20 mouse cellular contexts compared by ENCODE assay signal in genomic region chr14:114836723-114837349, GRCm38 (mm10).
"Had no signal": no experiment of that assay in that cellular context is flagged by ENCODE, and none has a peak within 500 bp of the region (broad histone marks: within the 10 kb centered on the region; RNA-seq: fewer than 3 reads in every experiment).

No protein-coding gene starts in this region.

- H3K4me1 ChIP-seq: liver, embryonic 12.5 days; liver, embryonic 15.5 days had no signal

- H3K9me3 ChIP-seq: limb, embryonic 10.5 days; limb, embryonic 13.5 days; liver, embryonic 12.5 days; liver, embryonic 15.5 days; lung, embryonic 15.5 days; midbrain, embryonic 10.5 days; midbrain, embryonic 13.5 days; neural tube, embryonic 13.5 days had no signal

- H3K36me3 ChIP-seq: limb, embryonic 10.5 days; limb, embryonic 13.5 days; liver, embryonic 12.5 days; liver, embryonic 15.5 days; lung, embryonic 15.5 days; midbrain, embryonic 10.5 days; midbrain, embryonic 13.5 days; neural tube, embryonic 13.5 days had no signal

- DNase-seq: layer of hippocampus, postnatal 36 days; liver; lung, adult 18-20 months; lung, postnatal 10 days; lung, postnatal 36 days; retina, postnatal 1 day; right cerebral cortex, postnatal 25 days; spleen, adult 18-20 months; thymus, postnatal 25 days had no signal

- H3K4me2 ChIP-seq: limb, embryonic 13.5 days; liver, embryonic 12.5 days; liver, embryonic 15.5 days; lung, embryonic 15.5 days had no signal

- H3K27ac ChIP-seq: left cerebral cortex, adult 2 months; limb, embryonic 10.5 days; limb, embryonic 13.5 days; liver, embryonic 12.5 days; liver, embryonic 15.5 days; lung, embryonic 15.5 days; midbrain, embryonic 10.5 days; midbrain, embryonic 13.5 days; neural tube, embryonic 13.5 days had no signal

- ATAC-seq: liver, embryonic 12.5 days had no signal

- H3K9ac ChIP-seq: limb, embryonic 13.5 days; liver, embryonic 12.5 days; liver, embryonic 15.5 days; lung, embryonic 15.5 days; midbrain, embryonic 13.5 days; neural tube, embryonic 13.5 days had no signal

- H3K4me3 ChIP-seq: left cerebral cortex, adult 2 months; limb, embryonic 10.5 days; limb, embryonic 13.5 days; liver, embryonic 12.5 days; liver, embryonic 15.5 days; lung, embryonic 15.5 days; megakaryocyte, embryonic 14.5 days; midbrain, embryonic 10.5 days; midbrain, embryonic 13.5 days; myocyte; neural tube, embryonic 13.5 days had no signal

- H3K27me3 ChIP-seq: limb, embryonic 13.5 days; liver, embryonic 12.5 days; liver, embryonic 15.5 days; lung, embryonic 15.5 days; megakaryocyte, embryonic 14.5 days had no signal
